Mouse (Mus musculus): ENCODE measurements around the gene Agbl4. TPM values are rescaled to one million over a fixed set of nuclear protein-coding genes. Genes with fewer than 3 reads are reported as not detected.

The Agbl4 gene
- polyA plus RNA-seq, 1 experiment from 2014 or later: 1.9 TPM

DNA sequence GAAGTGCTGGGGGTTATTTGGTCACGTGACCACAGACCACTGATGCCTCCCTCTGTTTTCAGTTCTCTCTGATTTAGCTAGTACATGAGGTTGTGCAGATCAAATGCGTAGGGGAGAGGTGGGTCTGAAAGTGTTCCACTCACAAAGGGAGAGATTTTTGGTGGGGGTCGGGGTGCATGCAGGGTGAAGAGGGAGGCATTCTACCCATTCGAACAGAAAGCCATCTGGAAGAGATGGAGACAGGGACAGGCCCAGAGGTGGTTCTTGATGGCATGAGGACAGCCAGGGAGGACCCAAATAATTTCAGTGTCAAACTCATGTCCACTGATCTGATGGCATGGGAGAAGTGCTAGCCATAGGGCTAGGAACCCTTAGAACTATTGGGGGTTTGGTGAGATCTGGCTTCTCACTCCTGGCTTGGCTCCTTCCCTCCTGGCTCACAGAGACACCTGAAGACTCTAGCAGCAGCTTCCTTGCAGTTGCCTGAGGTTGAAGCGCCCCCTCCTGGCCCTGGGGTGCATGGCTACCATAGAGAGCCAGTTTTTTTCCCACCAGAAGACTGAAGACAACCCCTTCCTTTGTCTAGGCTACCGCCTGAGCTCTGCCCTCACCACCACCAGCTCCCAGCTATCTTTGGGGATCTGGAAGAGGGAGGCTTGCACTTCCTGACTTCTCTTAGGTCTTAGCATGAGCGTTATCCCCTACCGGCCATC lies 1228.8 kb downstream of the Agbl4 start:
- Histone ChIP-seq H3K36me3 (no peaks in the 10 kb centered on the region), H3K27ac (replicated peaks) (no peak overlapping the region), H3K9ac (replicated peaks) (no peak overlapping the region), H3K27me3 (no peaks in the 10 kb centered on the region), H3K4me3 (no peak overlapping the region), H3K9me3 (no peaks in the 10 kb centered on the region), H3K4me2 (replicated peaks) (no peak overlapping the region), H3K4me1 (peaks cover 4% of the 10 kb centered on the region; the same call in 1 of the 2 replicates)
- 37% methylated on average over 8 of the region's 8 CpGs for WGBS
- peak; percentile 76 for ATAC-seq (replicated peaks)

DNA sequence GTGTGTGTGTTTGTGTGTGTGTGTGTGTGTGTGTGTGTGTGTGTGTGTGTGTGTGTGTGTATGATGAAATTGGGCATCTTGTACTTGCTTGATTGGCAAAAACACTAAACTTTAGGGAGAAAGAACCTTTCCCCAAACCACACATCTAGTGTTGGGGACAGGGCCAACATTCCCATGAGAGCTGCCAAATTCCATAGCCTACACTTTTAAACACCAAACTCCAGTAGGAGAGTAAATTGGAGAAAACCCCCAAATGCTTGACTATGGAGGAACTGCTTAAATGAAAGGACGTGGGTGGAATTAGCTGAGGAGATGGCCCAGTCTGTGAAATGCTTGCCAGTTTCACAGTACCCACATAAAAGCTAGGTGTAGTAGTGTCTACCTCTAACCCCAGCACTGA lies 1235.2 kb downstream of the Agbl4 start:
- H3K4me1 ChIP-seq: peaks cover 20% of the 10 kb centered on the region
- no peak for ATAC-seq (replicated peaks)
- H3K27ac ChIP-seq (replicated peaks): no peak overlapping the region
- H3K9me3 ChIP-seq: no peaks in the 10 kb centered on the region
- no peaks in the 10 kb centered on the region for H3K36me3 ChIP-seq
- WGBS: 58% methylated on average over 1 of the region's 1 CpGs
- no peak overlapping the region for H3K4me2 ChIP-seq (replicated peaks)
- no peaks in the 10 kb centered on the region for H3K27me3 ChIP-seq
- no peak overlapping the region for H3K4me3 ChIP-seq
- H3K9ac ChIP-seq (replicated peaks): no peak overlapping the region

DNA sequence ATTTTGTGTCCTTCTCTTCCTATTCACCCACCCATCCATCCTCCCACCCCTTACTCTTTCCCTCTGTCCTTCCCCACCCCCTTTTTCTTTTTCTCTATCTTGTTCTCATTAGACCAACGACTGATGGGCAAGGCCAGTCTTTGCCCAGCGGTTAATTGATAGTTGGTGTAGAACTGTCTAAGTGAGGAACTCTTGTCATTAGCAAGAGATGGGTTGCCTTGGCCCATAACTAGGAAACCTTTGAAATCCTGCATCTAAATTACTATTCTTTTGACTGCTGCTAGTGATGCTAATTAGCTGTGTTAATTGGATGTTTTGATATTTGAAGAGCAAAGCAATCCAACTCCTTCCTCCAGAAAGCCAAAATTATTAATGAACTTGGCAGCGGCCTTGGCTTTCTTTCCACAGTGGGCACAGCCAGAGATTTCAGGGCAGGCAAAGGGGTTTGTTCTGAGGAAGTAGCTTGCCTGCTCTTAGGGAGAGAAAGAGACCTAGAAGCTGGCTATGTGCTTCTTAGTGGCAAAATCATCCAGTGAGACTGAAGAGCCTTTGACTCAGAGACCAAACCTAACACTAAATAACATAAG lies 1238.2 kb downstream of the Agbl4 start:
- H3K27ac ChIP-seq (replicated peaks): no peak overlapping the region
- 27% methylated on average over 3 of the region's 3 CpGs for WGBS
- H3K36me3 ChIP-seq: no peaks in the 10 kb centered on the region
- no peaks in the 10 kb centered on the region for H3K9me3 ChIP-seq
- H3K4me2 ChIP-seq (replicated peaks): no peak overlapping the region
- ATAC-seq (replicated peaks): peak; percentile 88
- peaks cover 21% of the 10 kb centered on the region for H3K4me1 ChIP-seq
- no peak overlapping the region for H3K4me3 ChIP-seq
- no peaks in the 10 kb centered on the region for H3K27me3 ChIP-seq
- H3K9ac ChIP-seq (replicated peaks): no peak overlapping the region

DNA sequence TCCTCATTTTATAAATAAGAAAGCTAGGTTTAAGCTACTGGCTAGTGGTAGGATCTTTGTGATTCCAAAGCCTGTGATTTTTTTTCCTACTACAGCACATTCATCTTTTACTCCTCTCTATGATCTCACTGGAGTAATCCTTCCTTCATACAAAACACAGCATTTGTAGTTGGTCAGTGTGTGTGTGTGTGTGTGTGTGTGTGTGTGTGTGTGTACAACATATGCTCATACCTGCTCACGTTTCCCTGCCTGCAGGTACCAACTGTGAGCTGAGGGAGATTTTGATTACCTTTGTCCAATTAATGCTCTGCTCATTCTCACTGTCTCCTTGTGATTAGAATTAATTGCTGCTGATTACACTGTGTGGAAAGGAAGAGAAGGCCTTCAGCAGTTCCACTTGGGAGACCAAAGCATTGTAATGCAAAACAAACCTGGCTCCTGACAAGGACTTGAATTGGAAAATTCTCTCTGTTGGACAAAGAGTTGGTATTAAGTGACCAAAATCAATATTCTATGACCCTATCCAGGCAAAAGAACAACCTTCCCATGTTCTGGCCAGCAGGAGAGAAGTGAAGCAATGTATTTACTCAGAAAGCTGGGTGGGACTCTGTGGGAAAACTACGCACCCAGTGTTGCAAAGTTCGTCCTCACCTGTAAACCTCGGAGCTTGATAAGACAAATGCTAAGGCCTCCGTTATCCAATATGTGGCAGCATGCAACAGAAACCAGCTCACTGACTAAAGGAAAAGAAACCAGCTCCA lies 1241.7 kb downstream of the Agbl4 start:
- no peak for ATAC-seq (replicated peaks)
- no peak overlapping the region for H3K4me3 ChIP-seq
- H3K4me1 ChIP-seq: peaks cover 21% of the 10 kb centered on the region
- no peak overlapping the region for H3K27ac ChIP-seq (replicated peaks)
- no peaks in the 10 kb centered on the region for H3K9me3 ChIP-seq
- no peak overlapping the region for H3K4me2 ChIP-seq (replicated peaks)
- H3K27me3 ChIP-seq: no peaks in the 10 kb centered on the region
- H3K9ac ChIP-seq (replicated peaks): no peak overlapping the region
- 66% methylated on average over 5 of the region's 5 CpGs for WGBS
- H3K36me3 ChIP-seq: no peaks in the 10 kb centered on the region

DNA sequence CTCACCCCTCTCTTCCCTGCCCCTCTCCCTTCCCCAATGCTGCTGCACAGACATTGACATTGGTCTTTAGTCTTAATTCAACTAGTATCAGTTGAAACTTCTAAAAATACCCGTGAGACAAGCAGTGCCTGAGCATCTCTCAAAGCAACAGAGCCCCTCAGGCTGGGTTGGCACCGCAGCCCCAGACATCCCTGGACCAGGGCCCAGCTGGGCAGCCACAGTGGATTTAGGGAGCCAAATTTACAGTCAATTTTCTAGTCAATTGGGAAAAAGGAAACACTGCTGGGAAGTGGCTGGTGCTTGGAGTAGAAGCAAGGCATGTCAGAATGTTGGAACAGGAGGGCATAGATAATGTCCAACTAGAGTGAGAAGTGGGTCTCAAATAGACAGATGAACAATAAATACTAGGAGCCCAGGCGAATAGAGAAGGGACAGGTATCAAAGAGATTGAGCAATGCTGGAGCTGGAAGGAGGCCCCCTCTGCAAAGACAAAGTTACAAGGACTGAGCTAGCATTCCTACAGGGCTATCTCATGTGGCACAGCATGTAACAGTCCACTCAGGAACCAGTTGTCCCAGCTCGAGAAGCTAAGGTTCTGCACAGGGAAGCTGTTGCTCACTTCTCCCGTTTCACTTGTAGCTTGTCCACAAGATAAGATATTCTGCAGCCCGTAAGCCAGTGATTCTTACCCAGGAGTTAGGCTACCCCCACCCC lies 1247.8 kb downstream of the Agbl4 start:
- Histone ChIP-seq H3K9me3 (no peaks in the 10 kb centered on the region), H3K36me3 (no peaks in the 10 kb centered on the region), H3K4me2 (replicated peaks) (no peak overlapping the region), H3K27me3 (0 out of 2 replicates have a peak, but pooled peaks cover 6% of the 10 kb centered on the region), H3K9ac (replicated peaks) (no peak overlapping the region), H3K4me3 (no peak overlapping the region), H3K27ac (replicated peaks) (no peak overlapping the region), H3K4me1 (peaks cover 11% of the 10 kb centered on the region)
- 69% methylated on average over 6 of the region's 6 CpGs for WGBS
- peak; percentile 88 for ATAC-seq (replicated peaks)

DNA sequence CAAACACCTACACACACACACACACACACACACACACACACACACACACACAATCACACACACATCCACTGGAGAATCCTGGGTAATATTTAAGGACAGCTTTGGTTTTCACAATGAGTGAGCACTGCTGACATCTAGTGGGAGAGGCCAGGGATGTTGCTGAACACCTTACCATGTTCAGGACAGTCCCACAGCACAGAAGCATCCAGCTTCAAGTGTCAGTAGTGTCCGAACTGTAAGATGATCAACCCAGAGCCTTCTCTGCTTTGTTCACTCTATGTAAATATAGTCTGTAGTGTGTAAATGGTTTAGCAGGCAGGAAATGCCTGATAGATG lies 1248.3 kb downstream of the Agbl4 start:
- 57% methylated on average over 1 of the region's 1 CpGs for WGBS
- Histone ChIP-seq H3K27ac (replicated peaks) (no peak overlapping the region), H3K9ac (replicated peaks) (no peak overlapping the region)

DNA sequence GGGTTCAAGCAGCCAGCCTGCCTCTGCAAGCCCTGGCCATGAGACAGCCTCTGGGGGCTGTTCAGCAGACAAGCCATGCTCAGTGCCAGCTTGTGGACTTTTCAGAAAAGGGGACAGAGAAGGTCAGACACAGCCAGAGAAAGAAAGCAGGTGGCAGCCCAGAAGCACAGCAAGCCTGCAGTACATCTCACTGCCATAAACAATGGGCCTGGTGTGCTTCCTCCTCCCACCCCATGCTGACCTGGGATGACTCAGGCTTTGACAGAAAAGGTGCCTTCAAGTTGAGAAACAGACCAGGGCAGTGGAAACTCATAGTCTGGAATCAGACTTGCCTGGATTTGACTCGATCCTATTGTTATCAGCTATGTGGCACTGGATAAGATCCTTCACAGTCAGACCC lies 1256.0 kb downstream of the Agbl4 start:
- WGBS: 83% methylated on average over 1 of the region's 1 CpGs
- H3K4me2 ChIP-seq (replicated peaks): no peak overlapping the region
- no peak overlapping the region for H3K4me3 ChIP-seq
- H3K4me1 ChIP-seq: no peaks in the 10 kb centered on the region
- no peaks in the 10 kb centered on the region for H3K9me3 ChIP-seq
- no peak for ATAC-seq (replicated peaks)
- no peak overlapping the region for H3K9ac ChIP-seq (replicated peaks)
- H3K27ac ChIP-seq (replicated peaks): no peak overlapping the region
- H3K27me3 ChIP-seq: no peaks in the 10 kb centered on the region
- no peaks in the 10 kb centered on the region for H3K36me3 ChIP-seq

More for the DNA sequence above, 1248.3 kb downstream of the Agbl4 start:
- Histone ChIP-seq H3K27me3 (0 out of 2 replicates have a peak, but pooled peaks cover 6% of the 10 kb centered on the region), H3K36me3 (no peaks in the 10 kb centered on the region), H3K4me1 (peaks cover 11% of the 10 kb centered on the region), H3K9me3 (no peaks in the 10 kb centered on the region), H3K4me2 (replicated peaks) (no peak overlapping the region), H3K4me3 (no peak overlapping the region)
- ATAC-seq (replicated peaks): peak; percentile 81

DNA sequence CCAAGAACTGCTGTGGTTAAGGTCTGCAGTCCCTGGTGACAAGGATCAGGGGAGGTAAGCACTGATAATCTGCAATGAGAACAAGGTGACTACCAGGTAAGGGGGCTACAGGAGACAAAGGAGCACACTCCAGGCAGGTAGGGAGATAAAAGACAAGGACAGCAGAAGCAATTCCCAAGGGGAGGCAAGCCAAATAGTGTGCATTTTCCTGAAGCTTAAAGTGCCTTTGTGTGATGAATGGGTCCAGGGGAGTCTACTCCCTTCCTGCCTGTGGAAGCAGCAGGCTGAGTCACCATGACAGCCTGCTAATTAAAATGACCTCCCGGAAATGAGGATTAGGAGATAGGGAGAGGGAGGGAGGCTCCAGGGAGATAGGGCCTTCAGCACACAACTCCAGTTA lies 1266.3 kb downstream of the Agbl4 start:
- 0% methylated on average over 1 of the region's 1 CpGs for whole genome bisulfite sequencing
- Histone ChIP-seq H3K4me1 (peaks cover 14% of the 10 kb centered on the region), H3K4me3 (no peak overlapping the region), H3K9me3 (no peaks in the 10 kb centered on the region), H3K27me3 (peaks cover 8% of the 10 kb centered on the region; the same call in 1 of the 2 replicates), H3K4me2 (replicated peaks) (no peak overlapping the region), H3K27ac (replicated peaks) (0 out of 2 replicates have a peak overlapping the region, but pooled peaks have one; percentile 15), H3K36me3 (no peaks in the 10 kb centered on the region), H3K9ac (replicated peaks) (no peak overlapping the region)
- peak; percentile 88 for ATAC-seq (replicated peaks)

DNA sequence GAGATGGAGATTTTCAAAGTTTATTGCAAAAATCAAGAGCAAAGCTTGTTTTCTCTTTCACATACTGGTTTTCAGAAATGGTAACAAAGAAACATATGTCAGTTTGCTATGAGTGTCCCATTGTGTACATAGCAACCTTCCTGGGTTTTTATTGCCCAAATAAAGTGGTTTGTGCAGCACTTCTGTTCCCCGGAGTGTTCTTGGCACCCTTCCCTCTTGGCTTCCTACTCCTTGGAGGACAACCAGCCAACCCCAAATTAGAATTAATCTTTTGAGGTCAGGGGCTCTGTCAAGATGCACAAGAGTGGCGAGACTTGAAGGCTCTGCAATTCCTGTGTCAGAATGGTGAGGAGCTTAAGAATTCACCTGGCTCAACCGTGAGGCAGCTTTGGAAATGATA lies 1266.7 kb downstream of the Agbl4 start:
- Histone ChIP-seq H3K27me3 (peaks cover 8% of the 10 kb centered on the region; the same call in 1 of the 2 replicates), H3K4me3 (no peak overlapping the region), H3K36me3 (no peaks in the 10 kb centered on the region), H3K27ac (replicated peaks) (no peak overlapping the region), H3K9me3 (no peaks in the 10 kb centered on the region), H3K4me2 (replicated peaks) (no peak overlapping the region), H3K4me1 (peaks cover 14% of the 10 kb centered on the region), H3K9ac (replicated peaks) (no peak overlapping the region)
- 28% methylated on average over 3 of the region's 3 CpGs for WGBS
- ATAC-seq (replicated peaks): peak; percentile 69

DNA sequence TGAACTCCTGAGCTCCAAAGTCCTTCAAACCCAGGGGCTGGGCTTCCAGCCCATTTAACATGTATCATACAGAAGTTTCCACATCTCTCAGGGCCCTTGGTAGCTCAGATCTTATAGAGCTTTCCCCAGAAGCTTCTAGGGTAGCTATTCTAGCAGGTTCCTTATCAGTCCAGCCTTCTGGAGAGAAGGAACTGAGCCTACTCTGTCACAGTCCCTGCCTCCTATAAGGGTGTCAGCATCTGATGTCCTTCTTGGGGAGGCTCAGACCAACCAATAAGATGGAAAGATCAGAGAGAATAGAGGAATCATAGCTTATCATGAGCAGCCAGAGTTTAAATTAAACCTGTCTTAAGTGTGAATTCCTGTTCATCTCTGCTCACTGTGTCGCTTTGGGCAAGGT lies 1269.3 kb downstream of the Agbl4 start:
- H3K27me3 ChIP-seq: peaks cover 8% of the 10 kb centered on the region; the same call in 1 of the 2 replicates
- no peak for ATAC-seq (replicated peaks)

DNA sequence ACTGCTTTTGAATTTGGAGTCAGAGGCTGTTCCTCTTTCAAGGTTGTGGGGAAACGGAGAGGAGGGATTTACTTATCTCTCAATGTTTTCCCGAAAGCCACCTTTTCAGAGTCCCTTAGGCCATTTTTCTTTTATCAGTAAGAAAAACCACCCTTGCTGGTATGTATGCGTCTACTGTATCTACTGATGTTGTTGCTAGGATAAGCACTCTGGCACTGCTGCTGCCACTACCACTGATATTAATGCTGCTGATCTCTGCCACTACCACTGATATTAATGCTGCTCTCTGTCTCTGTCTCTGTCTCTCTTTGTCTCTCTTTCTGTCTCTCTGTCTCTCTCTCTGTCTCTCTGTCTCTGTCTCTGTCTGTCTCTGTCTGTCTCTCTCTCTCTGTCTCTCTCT lies 1271.9 kb downstream of the Agbl4 start:
- H3K27ac ChIP-seq (replicated peaks): no peak overlapping the region
- ATAC-seq (replicated peaks): no peak
- H3K9ac ChIP-seq (replicated peaks): no peak overlapping the region
- H3K36me3 ChIP-seq: no peaks in the 10 kb centered on the region
- H3K4me3 ChIP-seq: no peak overlapping the region
- no peak overlapping the region for H3K4me2 ChIP-seq (replicated peaks)
- peaks cover 8% of the 10 kb centered on the region; the same call in 1 of the 2 replicates for H3K27me3 ChIP-seq
- H3K9me3 ChIP-seq: no peaks in the 10 kb centered on the region
- WGBS: 92% methylated on average over 3 of the region's 3 CpGs
- peaks cover 18% of the 10 kb centered on the region for H3K4me1 ChIP-seq

More for the DNA sequence above, 1269.3 kb downstream of the Agbl4 start:
- no peaks in the 10 kb centered on the region for H3K9me3 ChIP-seq
- H3K4me2 ChIP-seq (replicated peaks): no peak overlapping the region
- H3K9ac ChIP-seq (replicated peaks): no peak overlapping the region
- no peak overlapping the region for H3K27ac ChIP-seq (replicated peaks)
- peaks cover 27% of the 10 kb centered on the region for H3K4me1 ChIP-seq
- WGBS: 86% methylated on average over 1 of the region's 1 CpGs
- H3K36me3 ChIP-seq: no peaks in the 10 kb centered on the region
- no peak overlapping the region for H3K4me3 ChIP-seq

All from forebrain, embryonic 15.5 days (tissue).